Mouse (Mus musculus) spleen, adult 2 months (tissue): ENCODE measurements around the gene Ache. TPM values are rescaled to one million over a fixed set of nuclear protein-coding genes. Genes with fewer than 3 reads are reported as not detected.

ENCODE experiments used
- DNase-seq, 2 experiments: peaks; one replicate each; pipeline versions ENCODE4 v3.0.0 to v3.0.0-alpha.2; 2012 to 2021; ENCODE audit warnings: low spot score in 2 of 2, low read depth in 1 of 2
- H3K27ac ChIP-seq: fragments of 200-500 bp; 2 replicates; pipeline ENCODE4 v1.5.1; 2012; ENCODE audit warnings: low read length, inconsistent platforms; ENCODE audit not compliant: insufficient read depth
- H3K27me3 ChIP-seq: fragments of 200-500 bp; 2 replicates; pipeline ENCODE4 v1.6.1; 2012; ENCODE audit warnings: mild to moderate bottlenecking, moderate library complexity, low read length, inconsistent platforms; ENCODE audit not compliant: control insufficient read depth, insufficient read depth
- H3K36me3 ChIP-seq: fragments of 200-500 bp; 2 replicates; pipeline ENCODE4 v1.6.1; 2012; ENCODE audit warnings: mild to moderate bottlenecking, low read length, inconsistent platforms; ENCODE audit not compliant: control insufficient read depth, insufficient read depth
- H3K4me1 ChIP-seq: fragments of 200-500 bp; 2 replicates; pipeline ENCODE4 v1.6.1; 2011; ENCODE audit warnings: inconsistent platforms; ENCODE audit not compliant: control insufficient read depth, insufficient read depth, insufficient read length
- H3K4me3 ChIP-seq: fragments of 200-500 bp; 2 replicates; pipeline ENCODE4 v1.5.1; 2011; ENCODE audit warnings: mild to moderate bottlenecking, inconsistent platforms; ENCODE audit not compliant: insufficient read depth, insufficient read length; ENCODE audit errors: extremely low read depth
- CTCF ChIP-seq: fragments of 200-500 bp; IDR thresholded peaks from 2 replicates; pipeline ENCODE4 v1.5.1; 2011; ENCODE audit warnings: mild to moderate bottlenecking, inconsistent platforms; ENCODE audit not compliant: insufficient read depth, insufficient read length, insufficient replicate concordance; ENCODE audit errors: extremely low read depth
- POLR2A ChIP-seq: fragments of 200-500 bp; IDR thresholded peaks from 2 replicates; pipeline ENCODE4 v1.6.1; 2011; ENCODE audit warnings: low read depth, low read length, inconsistent platforms
- WGBS: fragments of 180-500 bp; shearing (Covaris S2); methylation state at CpG from one replicate; pipeline ENCODE4 v1.1.7; 2018; 5-methylcytosine and 5-hydroxymethylcytosine counted together
- polyA plus RNA-seq: library from polyadenylated mRNA; depleted of rRNA; stranded (reverse); fragments of >200 nt; gene quantifications from 2 replicates; pipeline ENCODE4 v1.2.3, GENCODE M21; 2012

Gene Ache
- polyA plus RNA-seq, 1 experiment: 23.1 TPM

DNA sequence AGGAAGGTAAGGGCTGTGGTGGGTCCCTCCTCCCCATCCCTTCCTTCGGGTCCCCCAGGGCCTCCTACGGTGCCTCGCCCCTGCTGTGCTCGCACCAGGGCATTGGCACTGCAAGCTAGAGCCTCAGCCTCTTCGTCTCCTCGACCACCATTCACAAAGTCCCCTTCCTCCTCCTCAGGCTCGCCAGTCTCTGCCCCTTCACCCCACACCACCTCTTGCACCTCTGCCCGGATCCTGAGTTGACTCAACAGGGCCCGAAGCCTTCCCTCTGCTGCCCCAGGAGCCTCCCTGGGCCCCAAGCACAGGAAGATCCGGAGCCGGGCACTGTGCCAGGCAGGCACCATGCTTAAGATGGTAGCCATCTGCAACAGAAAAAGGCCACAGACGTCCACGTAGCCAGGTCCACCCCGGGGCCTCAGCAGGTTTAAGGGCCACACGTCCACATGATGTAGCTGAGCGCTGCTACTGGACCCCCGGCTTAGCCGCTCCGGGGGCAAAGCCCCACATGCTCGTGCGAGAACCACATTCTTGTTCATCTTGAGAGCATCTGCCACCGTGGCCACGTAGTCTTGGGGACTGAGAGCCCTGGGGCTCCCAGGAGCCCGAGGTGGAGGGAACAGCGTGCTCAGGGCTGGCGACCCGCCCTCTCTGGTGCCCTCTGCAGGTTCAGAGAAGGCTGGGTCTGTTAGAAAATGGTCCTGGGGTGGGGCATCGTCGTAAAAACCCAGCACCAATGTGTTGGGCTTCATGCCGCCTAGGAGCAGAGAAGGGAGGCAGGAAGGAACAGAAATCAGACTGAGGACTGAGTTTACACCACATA is 28.0 kb downstream of the Ache start:
- Histone ChIP-seq H3K27me3 (no peaks in the 10 kb centered on the region), H3K36me3 (peaks cover 9% of the 10 kb centered on the region), H3K4me1 (no peaks in the 10 kb centered on the region), H3K27ac (no peak overlapping the region), H3K4me3 (no peak overlapping the region)
- WGBS: 60% methylated on average over 30 of the region's 30 CpGs
- no peak for DNase-seq
- TF ChIP-seq POLR2A (no peak), CTCF (peak; percentile 41; the same call in 1 of the 2 replicates)

DNA sequence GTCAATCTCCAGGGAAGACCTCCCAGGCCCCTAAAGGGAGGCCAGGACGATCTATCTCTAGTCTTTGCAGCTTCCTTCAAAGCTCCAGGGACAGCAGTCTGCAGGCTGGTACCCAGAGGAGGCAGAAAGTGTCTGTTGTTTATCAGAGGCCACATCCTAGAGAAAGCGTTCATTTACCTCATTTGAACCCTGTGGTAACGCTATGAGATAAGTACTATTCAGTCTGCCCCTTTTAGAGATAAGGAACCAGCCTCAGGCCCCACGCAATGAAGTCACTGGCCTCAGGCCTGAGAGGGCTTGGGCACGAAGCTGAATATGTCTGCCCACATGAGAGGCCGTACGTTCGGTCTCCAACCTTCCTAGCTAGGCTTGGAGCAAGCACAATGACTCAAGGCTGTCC is 30.0 kb downstream of the Ache start:
- DNase-seq: no peak
- Histone ChIP-seq H3K4me3 (no peak overlapping the region), H3K4me1 (no peaks in the 10 kb centered on the region), H3K27me3 (no peaks in the 10 kb centered on the region), H3K27ac (no peak overlapping the region), H3K36me3 (peaks cover 12% of the 10 kb centered on the region)
- TF ChIP-seq CTCF: no peak
- no peak for TF ChIP-seq POLR2A
- 83% methylated on average over 8 of the region's 8 CpGs for WGBS

DNA sequence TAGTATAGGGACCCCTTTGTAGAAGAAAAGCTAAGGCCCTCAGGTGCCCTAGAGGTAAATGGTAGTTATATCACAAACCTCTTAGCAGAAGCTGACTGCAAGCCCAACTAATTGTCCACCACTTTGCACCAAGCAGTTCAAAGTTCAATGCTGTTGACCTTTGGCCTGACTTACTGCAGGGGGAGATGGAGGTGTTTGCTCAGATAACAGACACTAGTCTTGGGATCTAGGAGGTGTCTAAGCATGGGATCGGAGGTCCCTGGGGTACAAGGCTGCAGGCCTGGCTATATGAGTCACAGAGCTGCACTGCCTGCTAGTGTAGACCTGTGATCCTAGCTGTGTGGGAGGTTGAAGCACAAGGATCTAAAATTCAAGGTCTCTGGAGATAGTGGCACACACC is 31.3 kb downstream of the Ache start:
- Histone ChIP-seq H3K4me3 (no peak overlapping the region), H3K27me3 (no peaks in the 10 kb centered on the region), H3K36me3 (peaks cover 18% of the 10 kb centered on the region), H3K27ac (no peak overlapping the region), H3K4me1 (no peaks in the 10 kb centered on the region)
- WGBS: 93% methylated on average over 1 of the region's 1 CpGs
- DNase-seq: no peak
- TF ChIP-seq POLR2A (no peak), CTCF (no peak)

DNA sequence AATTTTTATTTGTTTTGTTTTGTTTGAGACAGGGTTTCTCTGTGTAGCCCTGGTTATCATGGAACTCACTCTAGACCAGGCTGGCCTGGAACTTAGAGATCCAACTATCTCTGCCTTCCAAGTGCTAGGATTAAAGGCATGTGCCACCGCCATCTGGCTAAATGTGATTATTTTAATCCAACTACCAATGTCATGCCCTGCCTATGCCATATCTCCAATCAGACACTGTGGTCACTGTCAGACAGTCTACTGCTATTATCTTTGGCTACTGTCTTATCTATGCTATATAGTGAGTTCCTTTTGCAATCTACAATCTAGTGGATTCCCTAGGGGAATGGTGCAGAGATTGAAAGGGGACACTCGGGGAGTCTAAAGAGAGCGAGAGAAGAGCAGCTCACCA is 33.7 kb downstream of the Ache start:
- no peaks in the 10 kb centered on the region for H3K27me3 ChIP-seq
- no peaks in the 10 kb centered on the region for H3K4me1 ChIP-seq
- DNase-seq: no peak
- WGBS: 81% methylated on average over 3 of the region's 3 CpGs
- no peak for TF ChIP-seq CTCF
- no peak for TF ChIP-seq POLR2A
- H3K4me3 ChIP-seq: no peak overlapping the region
- peaks cover 23% of the 10 kb centered on the region for H3K36me3 ChIP-seq
- no peak overlapping the region for H3K27ac ChIP-seq

DNA sequence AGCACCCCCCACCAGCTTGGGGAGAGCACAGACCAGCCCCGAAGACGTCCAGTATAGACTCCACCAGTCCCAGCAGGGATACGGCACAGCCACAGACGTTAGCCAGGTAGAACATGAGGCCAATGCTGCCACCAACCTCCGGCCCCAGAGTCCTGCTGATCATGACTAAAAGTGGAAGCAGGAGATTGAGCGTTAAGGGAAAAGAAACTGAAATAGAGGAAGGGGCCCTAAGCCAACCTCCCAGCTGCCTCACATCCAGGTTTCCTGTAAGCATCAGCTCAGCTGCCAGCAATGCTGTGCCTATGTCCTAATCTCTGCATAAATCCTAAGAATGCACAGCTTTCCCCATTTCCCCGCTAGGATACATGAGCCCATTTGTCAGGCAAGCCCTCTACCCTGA is 43.6 kb downstream of the Ache start:
- Histone ChIP-seq H3K27ac (no peak overlapping the region), H3K4me3 (no peak overlapping the region), H3K27me3 (no peaks in the 10 kb centered on the region), H3K36me3 (peaks cover 10% of the 10 kb centered on the region), H3K4me1 (peaks cover 5% of the 10 kb centered on the region; the same call in 1 of the 2 replicates)
- no peak for DNase-seq
- 75% methylated on average over 7 of the region's 7 CpGs for WGBS
- TF ChIP-seq POLR2A (no peak), CTCF (no peak)

DNA sequence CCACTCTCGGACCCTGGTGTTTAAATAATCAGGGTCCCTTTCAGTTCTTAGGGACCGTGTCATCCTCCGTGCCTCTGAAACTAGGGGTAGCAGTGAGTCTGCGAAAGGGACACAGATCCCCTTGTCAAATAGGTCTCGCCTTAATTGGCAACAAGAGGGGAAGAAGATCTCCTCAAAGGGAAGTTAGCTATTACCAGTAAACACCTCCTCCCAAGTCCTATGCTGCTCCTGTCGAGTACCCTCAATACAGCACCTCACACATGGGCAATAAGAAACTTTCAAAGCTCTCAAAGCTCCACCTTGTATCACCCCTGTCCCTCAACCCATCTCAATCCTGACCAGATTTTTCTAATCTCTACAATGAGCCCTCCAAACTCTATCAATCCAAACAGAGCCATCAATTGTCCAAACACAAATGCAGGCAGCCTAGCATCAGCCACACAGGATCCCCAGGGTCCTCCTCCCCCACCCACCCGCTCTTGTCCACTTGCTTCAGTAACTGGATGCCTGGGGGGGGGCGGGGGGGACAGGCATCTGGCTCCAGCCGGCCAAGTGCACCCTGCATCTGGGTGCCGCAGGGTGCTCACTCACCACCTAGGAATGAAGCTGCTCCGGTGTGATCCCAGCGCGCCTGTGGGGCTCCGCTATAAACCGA is 45.7 kb downstream of the Ache start:
- Histone ChIP-seq H3K4me1 (peaks cover 5% of the 10 kb centered on the region; the same call in 1 of the 2 replicates), H3K27me3 (no peaks in the 10 kb centered on the region), H3K36me3 (0 out of 2 replicates have a peak, but pooled peaks cover 1% of the 10 kb centered on the region), H3K27ac (no peak overlapping the region), H3K4me3 (peak overlapping the region; percentile 88)
- no peak for DNase-seq
- TF ChIP-seq CTCF (no peak), POLR2A (no peak)
- WGBS: 8% methylated on average over 15 of the region's 15 CpGs
